Mouse (Mus musculus): ENCODE results near the gene Isoc2b. TPM values are rescaled to one million over a fixed set of nuclear protein-coding genes. Genes with fewer than 3 reads are reported as not detected.
A peak's percentile ranks its signal among the peaks of the same experiment; 100 is the strongest.

Gene Isoc2b
- total and polyA plus RNA-seq, 2 experiments from 2014 or later: 2.2 to 3.5 TPM

- H3K4me2 ChIP-seq (ENCODE audit: low read depth, low read length): peak overlapping the region; percentile 86
- H3K4me1 ChIP-seq (ENCODE audit: insufficient read depth, low read length): 0 out of 2 replicates have a peak, but pooled peaks cover 6% of the 10 kb centered on the region
- H3K9ac ChIP-seq (replicated peaks; ENCODE audit: low read length): peak overlapping the region; percentile 63
- H3K36me3 ChIP-seq (ENCODE audit: insufficient read depth, low read length): no peaks in the 10 kb centered on the region
- DNase-seq (ENCODE audit: low spot score) (peak; percentile 76), ATAC-seq (peak; percentile 75)
- H3K9me3 ChIP-seq (ENCODE audit: low read length): no peaks in the 10 kb centered on the region
- no peak for TF ChIP-seq CTCF (IDR thresholded peaks at IDR 0.05; ENCODE audit: low read depth)
- H3K27me3 ChIP-seq (ENCODE audit: insufficient read depth, low read length): no peaks in the 10 kb centered on the region
- H3K27ac ChIP-seq: peak overlapping the region; percentile 77; the same call in 1 of the 2 replicates
- H3K4me3 ChIP-seq (ENCODE audit: low read length): peak overlapping the region; percentile 57
- WGBS: 1% methylated on average over 16 of the region's 16 CpGs
Measured at GRCm38 (mm10) chr7:4842634-4843131, 27.4 kb downstream of the Isoc2b start.

DNA sequence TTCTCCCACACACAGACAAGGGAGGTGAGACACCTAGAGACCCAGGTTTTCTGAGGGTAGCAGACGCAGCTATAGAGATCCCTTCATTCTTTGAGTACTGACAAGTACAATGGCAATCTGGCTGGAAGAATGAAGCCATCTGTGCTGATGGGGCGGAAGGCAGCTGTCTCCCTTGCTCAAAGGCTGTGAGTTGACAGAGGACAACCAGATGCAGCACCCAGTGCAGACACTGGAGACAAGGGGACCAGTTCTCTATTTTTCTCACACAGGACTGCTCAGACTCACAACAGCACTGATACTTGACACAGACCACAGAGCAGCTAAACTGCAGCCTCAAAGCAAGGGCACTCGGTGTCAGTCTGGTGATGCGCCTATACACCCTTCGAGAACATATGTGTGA is 28.0 kb downstream of the Isoc2b start:
- Histone ChIP-seq H3K4me2 (ENCODE audit: low read depth, low read length) (peak overlapping the region; percentile 86), H3K9me3 (ENCODE audit: low read length) (no peaks in the 10 kb centered on the region), H3K9ac (replicated peaks; ENCODE audit: low read length) (0 out of 2 replicates have a peak overlapping the region, but pooled peaks have one; percentile 14), H3K4me3 (ENCODE audit: low read length) (peak overlapping the region; percentile 57), H3K4me1 (ENCODE audit: insufficient read depth, low read length) (0 out of 2 replicates have a peak, but pooled peaks cover 6% of the 10 kb centered on the region), H3K27me3 (ENCODE audit: insufficient read depth, low read length) (no peaks in the 10 kb centered on the region), H3K27ac (peak overlapping the region; percentile 77; the same call in 1 of the 2 replicates), H3K36me3 (ENCODE audit: insufficient read depth, low read length) (no peaks in the 10 kb centered on the region)
- no peak for DNase-seq (ENCODE audit: low spot score)
- WGBS: 33% methylated on average over 5 of the region's 5 CpGs
- ATAC-seq: peak; percentile 30; the same call in 1 of the 2 replicates
- TF ChIP-seq CTCF (IDR thresholded peaks at IDR 0.05; ENCODE audit: low read depth): 0 out of 2 replicates have a peak, but pooled peaks have one; percentile 1

GRCm38 (mm10) chr7:4837639-4838038 is 32.4 kb downstream of the Isoc2b start:
- H3K4me3 ChIP-seq (ENCODE audit: low read length): no peak overlapping the region
- no peaks in the 10 kb centered on the region for H3K36me3 ChIP-seq (ENCODE audit: insufficient read depth, low read length)
- no peak for ATAC-seq
- TF ChIP-seq CTCF (IDR thresholded peaks at IDR 0.05; ENCODE audit: low read depth): no peak
- no peak overlapping the region for H3K27ac ChIP-seq
- H3K4me1 ChIP-seq (ENCODE audit: insufficient read depth, low read length): peaks cover 3% of the 10 kb centered on the region; the same call in 1 of the 2 replicates
- no peaks in the 10 kb centered on the region for H3K9me3 ChIP-seq (ENCODE audit: low read length)
- H3K9ac ChIP-seq (replicated peaks; ENCODE audit: low read length): no peak overlapping the region
- no peaks in the 10 kb centered on the region for H3K27me3 ChIP-seq (ENCODE audit: insufficient read depth, low read length)
- no peak overlapping the region for H3K4me2 ChIP-seq (ENCODE audit: low read depth, low read length)
- 0% methylated on average over 1 of the region's 1 CpGs for whole genome bisulfite sequencing
- DNase-seq (ENCODE audit: low spot score): no peak

DNA sequence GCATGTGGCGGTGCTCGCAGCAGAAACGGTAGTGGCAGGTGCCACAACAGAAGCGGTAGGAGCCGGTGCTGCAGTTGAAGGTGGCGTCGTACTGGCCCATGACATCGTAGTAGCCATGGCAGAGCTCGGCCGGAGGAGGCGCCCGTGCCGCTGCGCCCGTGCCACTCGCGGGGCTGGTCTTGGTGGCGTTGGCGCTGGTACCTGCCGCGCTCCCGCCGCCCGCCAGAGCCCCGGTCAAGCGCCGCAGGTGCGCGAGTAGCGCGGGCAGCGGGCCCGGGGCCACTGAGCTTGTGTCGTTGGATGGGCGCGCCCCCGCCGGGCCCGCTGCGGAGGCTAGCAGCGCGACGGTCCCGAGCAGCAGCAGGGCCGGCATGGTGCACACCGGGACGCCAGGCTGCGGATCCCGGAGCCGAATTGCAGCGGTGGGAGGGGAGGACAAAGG is 33.7 kb downstream of the Isoc2b start:
- TF ChIP-seq CTCF (IDR thresholded peaks at IDR 0.05; ENCODE audit: low read depth): peak; percentile 62

GRCm38 (mm10) chr7:4835631-4836327 is 34.3 kb downstream of the Isoc2b start:
- no peak for DNase-seq (ENCODE audit: low spot score)
- TF ChIP-seq CTCF (IDR thresholded peaks at IDR 0.05; ENCODE audit: low read depth): no peak
- H3K27me3 ChIP-seq (ENCODE audit: insufficient read depth, low read length): no peaks in the 10 kb centered on the region
- peak overlapping the region; percentile 65 for H3K9ac ChIP-seq (replicated peaks; ENCODE audit: low read length)
- no peaks in the 10 kb centered on the region for H3K36me3 ChIP-seq (ENCODE audit: insufficient read depth, low read length)
- H3K4me2 ChIP-seq (ENCODE audit: low read depth, low read length): peak overlapping the region; percentile 76
- H3K9me3 ChIP-seq (ENCODE audit: low read length): no peaks in the 10 kb centered on the region
- 7% methylated on average over 33 of the region's 34 CpGs for WGBS
- peak overlapping the region; percentile 78 for H3K27ac ChIP-seq
- H3K4me1 ChIP-seq (ENCODE audit: insufficient read depth, low read length): peaks cover 3% of the 10 kb centered on the region; the same call in 1 of the 2 replicates
- no peak for ATAC-seq
- H3K4me3 ChIP-seq (ENCODE audit: low read length): peak overlapping the region; percentile 55

More for the DNA sequence above, 33.7 kb downstream of the Isoc2b start:
- Histone ChIP-seq H3K9me3 (ENCODE audit: low read length) (no peaks in the 10 kb centered on the region), H3K9ac (replicated peaks; ENCODE audit: low read length) (peak overlapping the region; percentile 65), H3K4me3 (ENCODE audit: low read length) (peak overlapping the region; percentile 55), H3K27me3 (ENCODE audit: insufficient read depth, low read length) (no peaks in the 10 kb centered on the region), H3K27ac (peak overlapping the region; percentile 78), H3K36me3 (ENCODE audit: insufficient read depth, low read length) (no peaks in the 10 kb centered on the region), H3K4me1 (ENCODE audit: insufficient read depth, low read length) (peaks cover 3% of the 10 kb centered on the region; the same call in 1 of the 2 replicates), H3K4me2 (ENCODE audit: low read depth, low read length) (peak overlapping the region; percentile 76)
- DNase-seq (ENCODE audit: low spot score) (peak; percentile 87), ATAC-seq (peak; percentile 94)
- 0% methylated on average over 42 of the region's 51 CpGs for WGBS

DNA sequence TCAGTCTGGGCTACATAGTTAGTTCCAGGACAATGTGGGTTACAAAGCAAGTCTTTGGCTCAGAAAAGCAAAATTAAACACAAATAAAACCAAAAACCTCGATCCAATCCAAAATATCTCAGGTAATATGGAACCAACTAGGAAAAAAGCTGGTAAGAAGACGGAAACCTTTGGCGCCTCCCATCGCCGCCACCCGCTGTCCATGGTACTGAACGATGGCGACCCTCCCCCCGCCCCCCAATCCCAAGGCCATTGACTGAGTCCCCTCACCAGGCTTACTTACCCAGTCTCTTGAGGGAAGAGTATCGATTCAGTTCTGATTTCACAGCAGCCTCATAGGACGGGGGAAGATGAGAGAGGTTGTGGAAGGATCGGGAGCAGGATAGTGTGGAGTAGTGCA is 39.6 kb downstream of the Isoc2b start:
- no peaks in the 10 kb centered on the region for H3K4me1 ChIP-seq (ENCODE audit: insufficient read depth, low read length)
- no peak overlapping the region for H3K9ac ChIP-seq (replicated peaks; ENCODE audit: low read length)
- no peak for TF ChIP-seq CTCF (IDR thresholded peaks at IDR 0.05; ENCODE audit: low read depth)
- no peak for DNase-seq (ENCODE audit: low spot score)
- H3K27ac ChIP-seq: no peak overlapping the region
- no peak for ATAC-seq
- no peaks in the 10 kb centered on the region for H3K27me3 ChIP-seq (ENCODE audit: insufficient read depth, low read length)
- no peaks in the 10 kb centered on the region for H3K36me3 ChIP-seq (ENCODE audit: insufficient read depth, low read length)
- H3K9me3 ChIP-seq (ENCODE audit: low read length): no peaks in the 10 kb centered on the region
- H3K4me3 ChIP-seq (ENCODE audit: low read length): no peak overlapping the region
- WGBS: 16% methylated on average over 12 of the region's 12 CpGs
- no peak overlapping the region for H3K4me2 ChIP-seq (ENCODE audit: low read depth, low read length)

All from hindbrain, postnatal 0 days (tissue).